Mouse (Mus musculus): ENCODE results near the gene Fgfr2.

Fgfr2 gene

GRCm38 (mm10) chr7:133123244-133123998 is at the start of gene Fgfr2:
Fgfr2 (minus strand) TSS chr7:133123350.
- DNase-seq, result peak; percentile 57

DNA sequence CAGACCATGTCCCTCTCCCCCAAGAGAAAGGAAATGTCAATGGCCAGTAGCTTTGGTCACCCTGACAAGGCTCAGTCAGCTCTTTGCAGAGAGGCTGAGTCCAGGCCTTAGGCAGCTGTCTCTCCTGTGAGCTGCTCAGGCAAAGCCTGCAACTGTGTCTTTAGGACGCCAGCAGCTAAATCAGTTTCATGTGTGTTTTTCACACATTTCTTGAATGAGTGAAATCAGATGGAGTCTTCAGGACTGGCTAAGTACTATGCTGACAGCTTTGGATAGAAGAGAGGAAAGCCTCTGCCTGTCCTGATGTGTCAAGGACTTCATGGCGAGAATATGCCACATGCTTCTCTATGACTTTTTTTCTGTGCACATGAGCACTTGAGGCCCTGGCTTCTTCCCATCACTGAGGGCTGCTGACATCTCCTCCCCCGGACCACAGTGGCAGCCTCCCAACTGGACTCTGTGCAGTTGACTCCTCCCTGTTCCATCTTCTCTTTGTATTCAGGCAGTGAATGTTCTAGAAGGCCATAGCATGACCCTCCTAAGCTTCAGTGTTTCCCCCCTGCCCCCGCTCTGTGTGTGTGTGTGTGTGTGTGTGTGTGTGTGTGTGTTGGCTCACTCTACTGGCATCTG is 48.4 kb upstream of the Fgfr2 start:
- DNase-seq, result no peak

GRCm38 (mm10) chr7:133168928-133169327 is 45.8 kb upstream of the Fgfr2 start:
- DNase-seq, result no peak

DNA sequence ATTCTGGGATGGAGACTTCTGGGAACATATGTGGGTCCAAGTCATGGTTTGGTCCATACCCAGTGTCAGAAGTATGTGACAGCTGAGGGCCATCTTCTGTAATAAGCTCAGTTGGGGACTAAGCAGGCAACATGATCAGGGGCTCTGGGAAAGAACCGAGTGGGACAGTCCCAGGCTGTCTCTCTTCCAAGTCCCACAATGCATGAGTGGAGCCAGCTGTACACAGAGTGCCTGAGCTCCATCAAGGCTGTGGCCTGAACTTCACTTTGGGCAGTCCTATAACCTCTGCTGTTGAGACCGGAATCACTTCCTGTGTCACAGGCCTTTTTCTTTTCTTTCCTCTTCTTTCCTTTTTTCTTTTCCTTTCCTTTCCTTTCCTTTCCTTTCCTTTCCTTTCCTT is 44.8 kb upstream of the Fgfr2 start:
- DNase-seq, result no peak

DNA sequence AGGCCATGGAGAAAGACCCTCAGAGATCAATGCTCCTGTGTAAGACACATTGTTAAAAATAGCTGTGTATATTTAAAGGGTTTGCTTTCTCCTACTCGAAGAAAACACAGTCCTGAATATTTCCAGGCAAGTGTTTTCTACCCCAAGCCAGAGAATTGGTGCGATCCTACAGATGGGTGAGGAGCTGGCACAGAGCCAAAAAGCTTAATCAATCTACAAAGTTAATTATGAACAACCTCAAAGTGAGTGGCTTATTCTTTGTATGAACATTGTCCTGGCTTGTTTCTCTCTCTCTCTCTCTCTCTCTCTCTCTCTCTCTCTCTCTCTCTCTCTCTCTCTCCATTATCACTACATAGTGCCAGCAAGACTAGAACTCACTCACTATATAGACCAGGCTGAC is 41.6 kb upstream of the Fgfr2 start:
- DNase-seq, result no peak

DNA sequence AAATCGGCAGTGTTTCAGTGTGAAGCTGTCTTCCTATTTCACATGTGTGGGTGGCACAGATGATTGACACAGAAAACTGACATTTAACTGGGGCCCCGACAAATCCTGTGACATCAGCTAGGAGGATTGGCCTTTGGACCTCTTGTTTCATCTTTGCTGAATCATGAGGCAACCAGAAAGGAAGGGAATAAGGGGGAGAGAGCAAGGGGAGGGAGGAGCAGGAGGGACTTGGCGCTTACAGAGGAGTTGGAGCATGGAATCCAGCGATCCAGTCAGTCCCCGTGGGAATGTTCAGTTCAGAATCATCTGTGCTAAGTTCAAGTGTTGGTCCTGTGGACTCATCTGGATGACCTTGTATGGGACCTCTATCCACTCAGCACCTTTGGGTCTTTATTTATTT is 39.9 kb upstream of the Fgfr2 start:
- no peak for DNase-seq

GRCm38 (mm10) chr7:133162131-133162530 is 39.0 kb upstream of the Fgfr2 start:
- DNase-seq, result no peak

- no peak for DNase-seq
These were observed 38.4 kb upstream of the Fgfr2 start for GRCm38 (mm10) chr7:133161362-133162080.

DNA sequence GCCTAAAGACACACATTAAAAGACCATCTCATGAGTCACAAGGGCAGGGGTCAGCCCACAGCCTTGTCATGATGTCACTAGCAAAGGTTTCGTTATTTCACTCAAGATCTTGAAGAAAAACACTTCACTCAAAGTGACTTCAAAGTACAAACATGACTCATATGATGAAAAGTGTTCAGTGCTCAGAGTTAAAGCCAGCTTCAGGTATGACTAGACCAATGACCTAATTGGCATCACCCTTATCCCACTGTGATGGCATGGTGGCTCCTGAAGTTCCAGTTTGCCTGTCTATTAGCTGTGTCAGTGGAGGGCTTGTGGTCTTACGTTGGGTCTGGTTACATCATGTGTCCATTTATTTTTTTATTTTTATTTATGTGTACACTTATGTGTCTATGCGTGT is 36.4 kb upstream of the Fgfr2 start:
- DNase-seq, result no peak

- DNase-seq, result no peak
These were observed 32.5 kb upstream of the Fgfr2 start for GRCm38 (mm10) chr7:133155621-133156020.

DNA sequence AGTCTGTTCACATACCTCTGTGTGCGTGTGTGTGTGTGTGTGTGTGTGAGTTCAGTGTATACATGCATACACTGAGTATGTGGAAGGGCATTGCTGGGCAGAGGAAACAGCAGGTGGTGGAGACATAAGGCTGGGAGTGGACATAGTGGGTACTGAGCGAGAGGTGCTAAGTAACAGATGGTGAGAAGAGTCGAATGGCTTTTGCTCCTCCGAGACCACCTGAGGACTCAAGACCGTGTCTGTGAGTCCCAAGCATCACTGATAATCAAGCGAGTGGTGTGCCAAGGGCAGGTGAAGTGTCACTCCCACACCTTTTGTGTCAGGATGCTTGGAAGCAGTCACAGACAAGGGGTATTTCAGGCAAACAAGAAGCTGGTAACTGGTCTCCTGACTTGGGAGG is 31.7 kb upstream of the Fgfr2 start:
- peak; percentile 16 for DNase-seq

GRCm38 (mm10) chr7:133139689-133140336 is 16.7 kb upstream of the Fgfr2 start:
- DNase-seq, result no peak

DNA sequence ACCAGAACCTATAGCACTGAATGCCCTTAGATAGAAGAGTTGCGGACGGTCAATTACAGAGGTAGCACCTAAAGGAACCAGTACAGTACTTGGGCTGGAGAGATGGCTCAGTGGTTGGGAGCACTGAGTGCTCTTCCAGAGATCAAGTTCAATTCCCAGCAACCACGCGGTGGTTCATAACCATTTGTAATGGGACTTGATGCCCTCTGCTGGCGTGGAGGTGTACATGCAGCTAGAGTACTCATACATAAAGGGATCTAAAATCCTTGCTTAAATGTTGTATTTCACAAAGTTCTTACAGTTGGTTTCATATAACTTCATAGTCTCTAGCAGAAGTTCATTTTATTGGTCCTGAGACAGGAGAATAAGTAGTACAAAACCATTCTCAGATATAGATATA is 10.4 kb upstream of the Fgfr2 start:
- no peak for DNase-seq

- DNase-seq, result no peak
These were observed 9.6 kb upstream of the Fgfr2 start for GRCm38 (mm10) chr7:133132702-133133101.

DNA sequence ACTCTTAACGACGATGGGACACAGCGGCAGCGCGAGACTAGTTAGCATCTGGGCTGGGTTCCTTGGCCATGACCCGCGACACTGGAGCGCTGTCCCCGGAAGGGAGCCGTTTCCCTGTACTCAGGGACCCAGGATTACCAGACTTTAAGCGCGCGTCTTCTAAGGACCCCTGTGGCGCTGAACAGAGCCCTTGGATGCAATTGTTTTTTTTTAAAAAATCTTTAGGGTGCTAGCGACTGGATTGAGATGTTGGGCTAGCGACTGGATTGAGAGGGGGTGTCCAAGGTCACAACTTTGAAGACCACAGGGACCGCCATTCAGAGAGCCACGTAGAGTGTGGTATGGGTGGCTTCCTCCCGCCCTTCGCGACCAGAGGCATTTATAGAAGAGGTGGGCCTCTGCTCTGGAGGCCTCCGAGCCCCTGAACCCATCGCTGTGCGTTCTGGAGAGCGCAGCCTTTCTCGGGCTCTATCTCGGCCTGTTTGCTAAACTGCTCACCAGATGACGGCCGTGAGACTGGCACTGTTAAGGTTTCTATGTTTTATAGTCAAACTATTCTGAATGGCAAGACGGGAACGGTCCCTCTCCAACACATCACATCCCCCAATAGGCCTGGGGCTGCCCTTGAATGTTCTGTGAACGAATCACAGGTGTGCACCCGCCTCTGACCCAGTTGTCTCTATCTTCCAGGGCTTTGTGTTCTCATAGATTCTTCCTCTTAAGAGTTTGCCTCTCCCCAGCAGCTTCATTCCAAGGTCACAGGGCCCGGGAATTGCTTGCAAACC is 1.7 kb upstream of the Fgfr2 start:
- peak; percentile 51 for DNase-seq

GRCm38 (mm10) chr7:133123999-133124700 is 1.0 kb upstream of the Fgfr2 start, which contains the start of gene Ctbp2:
Ctbp2 (minus strand) TSS chr7:133124354.
- DNase-seq, result peak; percentile 76

- peak; percentile 60 for DNase-seq
These were observed 539 bp downstream of the Fgfr2 start for GRCm38 (mm10) chr7:133122379-133123243.

- peak; percentile 45 for DNase-seq
These were observed 1.3 kb downstream of the Fgfr2 start for GRCm38 (mm10) chr7:133121661-133122378.

- no peak for DNase-seq
These were observed 2.0 kb downstream of the Fgfr2 start for GRCm38 (mm10) chr7:133121080-133121607.

DNA sequence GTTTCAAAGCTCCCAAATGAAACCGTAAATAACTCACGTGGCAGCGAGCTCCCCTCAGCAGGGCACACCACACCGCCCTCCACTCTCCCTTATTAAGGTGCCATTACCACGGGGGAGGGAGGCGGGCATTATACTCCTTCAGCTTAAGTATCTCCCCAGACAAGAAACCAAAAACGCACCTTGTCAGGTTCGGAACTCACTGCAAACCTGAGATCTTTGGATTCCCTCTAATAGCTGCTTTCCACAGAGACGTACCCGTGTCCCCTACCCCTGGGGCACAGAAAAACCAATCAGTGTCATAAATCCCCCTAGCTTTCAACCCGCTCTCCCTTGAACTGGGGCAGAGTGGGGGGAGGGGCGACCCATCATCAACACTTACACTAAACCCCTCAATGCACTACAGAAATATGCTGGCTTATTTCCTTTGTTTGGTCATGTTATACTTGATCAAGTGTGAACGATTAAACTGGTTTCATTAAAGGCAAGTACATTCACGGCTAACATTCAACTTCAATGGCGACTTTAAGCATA is 2.9 kb downstream of the Fgfr2 start:
- no peak for DNase-seq

Data from cerebellum, adult 11 months (tissue).